Mouse (Mus musculus) thymus, postnatal 25 days (tissue): ENCODE results near the gene Rbm31y.
"Not testable (repeated sequence)": the region's sequence is repeated elsewhere in the genome, so short reads cannot be mapped to it uniquely, and the experiment has no call there.

Source experiments
- DNase-seq: peaks from one replicate; pipeline ENCODE4 v3.0.0; 2022

Rbm31y gene

DNA sequence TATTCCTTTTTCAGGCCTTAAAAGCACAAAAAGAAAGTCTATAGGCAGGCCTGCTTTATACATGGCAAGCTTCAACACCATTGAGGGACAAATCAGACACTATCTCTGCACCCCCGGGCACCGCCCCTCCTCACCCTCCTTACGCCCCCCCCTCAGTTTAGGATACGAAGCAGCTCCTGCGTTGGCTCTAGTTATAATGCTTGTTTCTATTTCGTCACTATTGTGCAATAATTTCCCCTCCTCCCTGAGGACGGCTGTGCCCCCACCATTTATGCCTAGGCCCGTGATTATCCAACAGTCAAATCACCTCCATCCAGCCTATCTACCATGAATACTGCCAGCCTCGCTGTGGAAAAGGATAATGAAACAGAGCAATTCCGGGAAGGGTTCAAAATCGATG lies at the start of gene Rbm31y:
TSS of gene Rbm31y (plus strand) at position 301 of the 400 bp plus-strand sequence.
- DNase-seq, result not testable (repeated sequence)
